Mouse (Mus musculus): ENCODE results near the gene Maz.
A peak's percentile ranks its signal among the peaks of the same experiment; 100 is the strongest.

Maz gene

GRCm38 (mm10) chr7:127021563-127022527 lies 5.0 kb downstream of the Maz start:
- peak; percentile 43 for DNase-seq (ENCODE audit: extremely low spot score, low spot score)

GRCm38 (mm10) chr7:127020901-127021562 lies 5.8 kb downstream of the Maz start, which contains the start of the genes Gm42742 and Prrt2:
TSS of gene Gm42742 (minus strand) at chr7:127021097.
TSS of gene Prrt2 (minus strand) at chr7:127021211.
- DNase-seq (ENCODE audit: extremely low spot score, low spot score) = peak; percentile 66

- peak; percentile 14 for DNase-seq (ENCODE audit: extremely low spot score, low spot score)
These were observed 6.3 kb downstream of the Maz start for GRCm38 (mm10) chr7:127020491-127020890.

- DNase-seq (ENCODE audit: extremely low spot score, low spot score) = no peak
These were observed 6.8 kb downstream of the Maz start for GRCm38 (mm10) chr7:127020031-127020430.

- DNase-seq (ENCODE audit: extremely low spot score, low spot score) = no peak
These were observed 7.4 kb downstream of the Maz start for GRCm38 (mm10) chr7:127019306-127019960.

- DNase-seq (ENCODE audit: extremely low spot score, low spot score) = no peak
These were observed 8.2 kb downstream of the Maz start for GRCm38 (mm10) chr7:127018416-127019305.

GRCm38 (mm10) chr7:127017950-127018345 lies 8.9 kb downstream of the Maz start:
- peak; percentile 15 for DNase-seq (ENCODE audit: extremely low spot score, low spot score)

GRCm38 (mm10) chr7:127016971-127017949 lies 9.6 kb downstream of the Maz start, which contains the start of gene Pagr1a:
TSS of gene Pagr1a (minus strand) at chr7:127017352.
- peak; percentile 98 for DNase-seq (ENCODE audit: extremely low spot score, low spot score)

- DNase-seq (ENCODE audit: extremely low spot score, low spot score) = no peak
These were observed 10.3 kb downstream of the Maz start for GRCm38 (mm10) chr7:127016486-127016938.

GRCm38 (mm10) chr7:127016481-127016485 lies 10.6 kb downstream of the Maz start, which contains the start of gene Pagr1b:
TSS of gene Pagr1b (minus strand) at chr7:127016484.
- DNase-seq (ENCODE audit: extremely low spot score, low spot score) = no peak

GRCm38 (mm10) chr7:127016081-127016480 lies 10.8 kb downstream of the Maz start:
- DNase-seq (ENCODE audit: extremely low spot score, low spot score) = peak; percentile 51

GRCm38 (mm10) chr7:127014993-127015392 lies 11.8 kb downstream of the Maz start:
- DNase-seq (ENCODE audit: extremely low spot score, low spot score) = no peak

GRCm38 (mm10) chr7:127014320-127014719 lies 12.5 kb downstream of the Maz start, which contains the start of gene Mvp:
TSS of gene Mvp (minus strand) at chr7:127014621.
- DNase-seq (ENCODE audit: extremely low spot score, low spot score) = peak; percentile 26

GRCm38 (mm10) chr7:127013385-127013784 lies 13.5 kb downstream of the Maz start:
- no peak for DNase-seq (ENCODE audit: extremely low spot score, low spot score)

GRCm38 (mm10) chr7:127012845-127013244 lies 14.0 kb downstream of the Maz start:
- DNase-seq (ENCODE audit: extremely low spot score, low spot score) = no peak

- DNase-seq (ENCODE audit: extremely low spot score, low spot score) = no peak
These were observed 14.5 kb downstream of the Maz start for GRCm38 (mm10) chr7:127012374-127012773.

GRCm38 (mm10) chr7:127011717-127012116 lies 15.1 kb downstream of the Maz start:
- no peak for DNase-seq (ENCODE audit: extremely low spot score, low spot score)

- no peak for DNase-seq (ENCODE audit: extremely low spot score, low spot score)
These were observed 15.8 kb downstream of the Maz start for GRCm38 (mm10) chr7:127011051-127011450.

- DNase-seq (ENCODE audit: extremely low spot score, low spot score) = no peak
These were observed 17.3 kb downstream of the Maz start for GRCm38 (mm10) chr7:127009307-127010085.
